Mouse (Mus musculus): ENCODE data around the gene Fam102b.

Fam102b gene

GRCm38 (mm10) chr3:109012595-109012994, 14.8 kb downstream of the Fam102b start:
- CTCF ChIA-PET: no interaction called here

GRCm38 (mm10) chr3:109010489-109011260, 16.7 kb downstream of the Fam102b start:
- CTCF ChIA-PET: interaction anchor here (0.7 kb wide), 1 partner anchor 11 kb away, joined by 6 read pairs; no protein-coding TSS in a partner anchor

- CTCF ChIA-PET: no interaction called here
These were observed 19.2 kb downstream of the Fam102b start for GRCm38 (mm10) chr3:109008180-109008579.

GRCm38 (mm10) chr3:109005777-109006176, 21.6 kb downstream of the Fam102b start:
- CTCF ChIA-PET: no interaction called here

- CTCF ChIA-PET: interaction anchor here (0.7 kb wide), 1 partner anchor 20 kb away, joined by 5 read pairs; no protein-coding TSS in a partner anchor
These were observed 28.2 kb downstream of the Fam102b start for GRCm38 (mm10) chr3:108999173-108999572.

GRCm38 (mm10) chr3:108997762-108998161, 29.6 kb downstream of the Fam102b start:
- CTCF ChIA-PET: no interaction called here

- CTCF ChIA-PET: no interaction called here
These were observed 30.1 kb downstream of the Fam102b start for GRCm38 (mm10) chr3:108997284-108997683.

- CTCF ChIA-PET: no interaction called here
These were observed 32.0 kb downstream of the Fam102b start for GRCm38 (mm10) chr3:108995379-108995778.

GRCm38 (mm10) chr3:108994477-108994876, 32.9 kb downstream of the Fam102b start:
- CTCF ChIA-PET: no interaction called here

- CTCF ChIA-PET: no interaction called here
These were observed 37.3 kb downstream of the Fam102b start for GRCm38 (mm10) chr3:108989971-108990548.

- CTCF ChIA-PET: no interaction called here
These were observed 40.3 kb downstream of the Fam102b start for GRCm38 (mm10) chr3:108987009-108987659.

GRCm38 (mm10) chr3:108986534-108986933, 40.9 kb downstream of the Fam102b start:
- CTCF ChIA-PET: no interaction called here

GRCm38 (mm10) chr3:108983989-108984388, 43.4 kb downstream of the Fam102b start:
- CTCF ChIA-PET: no interaction called here

- CTCF ChIA-PET: no interaction called here
These were observed 45.5 kb downstream of the Fam102b start for GRCm38 (mm10) chr3:108981946-108982345.

GRCm38 (mm10) chr3:108977340-108978030, 49.9 kb downstream of the Fam102b start:
- CTCF ChIA-PET: interaction anchor here (0.6 kb wide), 1 partner anchor 41 kb away, joined by 3 read pairs; no protein-coding TSS in a partner anchor

GRCm38 (mm10) chr3:108974920-108975485, 52.4 kb downstream of the Fam102b start:
- CTCF ChIA-PET: no interaction called here

GRCm38 (mm10) chr3:108973980-108974660, 53.3 kb downstream of the Fam102b start:
- CTCF ChIA-PET: no interaction called here

GRCm38 (mm10) chr3:108966051-108966450, 61.4 kb downstream of the Fam102b start:
- CTCF ChIA-PET: interaction anchor here (0.6 kb wide), 1 partner anchor 104 kb away, joined by 8 read pairs; no protein-coding TSS in a partner anchor

GRCm38 (mm10) chr3:108964361-108965044, 62.9 kb downstream of the Fam102b start:
- CTCF ChIA-PET: no interaction called here

- CTCF ChIA-PET: no interaction called here
These were observed 63.6 kb downstream of the Fam102b start for GRCm38 (mm10) chr3:108963776-108964175.

GRCm38 (mm10) chr3:108963278-108963677, 64.1 kb downstream of the Fam102b start:
- CTCF ChIA-PET: no interaction called here

Data from spleen, embryonic (tissue).